Mouse (Mus musculus) cerebellum, adult 2 months (tissue): ENCODE results near the gene Nus1.

Experiments used
- CTCF ChIP-seq: fragments of 200-500 bp; IDR thresholded peaks from 2 replicates; pipeline ENCODE4 v1.5.1; 2011; ENCODE audit warnings: low read depth, mild to moderate bottlenecking, control low read depth, low read length, moderate library complexity, borderline replicate concordance; ENCODE audit not compliant: insufficient read depth
- POLR2A ChIP-seq: fragments of 200-500 bp; IDR thresholded peaks from 2 replicates; pipeline ENCODE4 v1.6.1; 2011; ENCODE audit warnings: low read length, control low read depth, borderline replicate concordance; ENCODE audit not compliant: insufficient read depth

DNA sequence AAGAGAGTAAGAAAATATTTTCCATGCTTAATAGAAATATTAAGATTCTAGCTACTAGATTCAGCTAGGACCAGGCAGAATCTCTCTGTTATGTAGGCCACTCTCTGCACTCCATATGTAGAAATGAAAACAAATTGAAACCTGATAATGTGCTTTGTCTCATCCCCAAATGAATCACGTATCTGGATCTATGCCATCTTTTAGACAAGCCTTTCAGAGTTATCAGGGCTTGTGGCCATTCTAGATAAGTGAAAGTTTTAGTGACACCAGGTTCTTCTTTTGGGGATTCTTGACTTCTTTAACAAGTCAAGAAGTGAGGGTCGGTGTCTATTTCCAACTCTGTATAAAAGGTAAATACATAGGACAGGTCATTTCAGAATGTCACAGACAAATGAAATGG is 18.6 kb upstream of the Nus1 start:
- TF ChIP-seq POLR2A: no peak
- TF ChIP-seq CTCF: no peak
